Mouse (Mus musculus): ENCODE data around the gene Fads1. TPM values are rescaled to one million over a fixed set of nuclear protein-coding genes. Genes with fewer than 3 reads are reported as not detected.

The Fads1 gene
- polyA plus RNA-seq, 1 experiment from 2014 or later, result 44.5 TPM

DNA sequence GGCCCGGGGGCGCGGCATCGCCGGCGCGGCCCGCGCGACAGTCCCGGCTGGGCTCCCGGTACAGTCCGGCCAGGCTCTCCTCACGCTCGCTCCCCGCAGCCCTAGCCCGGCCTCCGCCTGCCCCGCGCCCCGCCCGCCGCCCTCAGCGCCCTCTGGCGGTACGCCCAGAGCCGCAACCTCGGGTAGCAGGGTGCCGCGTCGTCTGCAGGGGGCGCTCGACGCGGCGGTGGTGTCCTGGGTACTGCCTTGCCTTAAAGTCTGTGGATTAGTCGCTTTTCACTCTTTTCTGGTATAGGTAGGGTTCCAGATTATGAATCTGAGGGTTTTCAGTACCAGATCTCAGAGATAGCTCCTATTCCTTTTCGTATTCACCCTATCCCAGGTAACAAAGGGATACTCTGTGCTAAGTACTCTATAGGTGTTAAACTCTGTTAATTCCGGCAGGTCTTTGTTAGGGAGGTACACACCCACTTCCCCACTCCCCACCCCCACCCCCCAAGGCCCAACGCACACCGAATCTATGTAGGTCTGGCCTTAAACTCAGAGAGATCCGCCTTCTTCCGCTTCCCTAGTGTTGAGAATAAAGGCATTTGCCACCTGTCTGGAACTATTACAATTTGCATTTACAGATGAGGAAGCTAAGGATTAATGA lies 58.1 kb downstream of the Fads1 start, which contains the start of gene Myrf:
Myrf (minus strand) TSS at position 95 of the 652 bp plus-strand sequence.
- H3K27ac ChIP-seq (ENCODE audit: low read length), result no peak within 1 kb of the TSS

DNA sequence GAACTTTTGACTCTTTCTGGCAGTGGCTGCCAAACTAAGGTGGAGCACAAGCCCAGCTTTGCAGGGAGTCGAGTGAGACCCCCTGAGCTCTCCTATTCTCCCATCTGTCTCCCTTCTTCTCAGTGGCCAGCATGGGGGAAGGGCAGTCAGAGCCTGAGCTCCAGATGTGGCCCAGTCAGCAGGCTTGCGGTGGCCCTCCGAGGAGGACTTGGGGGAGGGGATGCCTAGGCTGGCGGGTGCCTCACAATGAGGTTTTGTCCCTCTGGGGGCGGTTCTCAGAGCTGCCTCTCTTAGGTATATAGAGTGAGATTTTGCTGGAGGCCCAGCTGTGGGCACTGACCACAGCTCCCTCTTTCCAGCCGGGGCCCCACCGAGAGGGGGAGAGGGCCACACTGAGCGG lies 60.2 kb downstream of the Fads1 start:
- Histone ChIP-seq H3K27ac (ENCODE audit: low read length) (no peak overlapping the region), H3K4me2 (replicated peaks; ENCODE audit: low read depth, low read length) (no peak overlapping the region), H3K4me1 (ENCODE audit: insufficient read depth, low read depth, low read length) (0 out of 2 replicates have a peak, but pooled peaks cover 5% of the 10 kb centered on the region), H3K9me3 (ENCODE audit: low read length) (no peaks in the 10 kb centered on the region), H3K36me3 (ENCODE audit: insufficient read depth, low read length) (no peaks in the 10 kb centered on the region), H3K4me3 (ENCODE audit: low read depth, low read length) (no peak overlapping the region), H3K9ac (replicated peaks; ENCODE audit: low read depth) (no peak overlapping the region), H3K27me3 (replicated peaks; ENCODE audit: insufficient read depth, low read length) (0 out of 2 replicates have a peak, but pooled peaks cover 4% of the 10 kb centered on the region)
- ATAC-seq (no peak), DNase-seq (ENCODE audit: low spot score) (no peak)
- 16% methylated on average over 8 of the region's 8 CpGs for WGBS
- TF ChIP-seq CTCF (IDR thresholded peaks at IDR 0.05) (no peak), EP300 (IDR thresholded peaks at IDR 0.05) (no peak)

More for the DNA sequence above, 58.1 kb downstream of the Fads1 start, which contains the start of gene Myrf:
- Histone ChIP-seq H3K4me2 (replicated peaks; ENCODE audit: low read depth, low read length) (peak within 1 kb of the TSS; percentile 85), H3K9ac (replicated peaks; ENCODE audit: low read depth) (peak within 1 kb of the TSS; percentile 29; the same call in 1 of the 2 replicates), H3K27me3 (replicated peaks; ENCODE audit: insufficient read depth, low read length) (0 out of 2 replicates have a peak, but pooled peaks cover 4% of the 10 kb centered on the region), H3K4me3 (ENCODE audit: low read depth, low read length) (peak within 1 kb of the TSS; percentile 40), H3K4me1 (ENCODE audit: insufficient read depth, low read depth, low read length) (no peaks in the 10 kb centered on the region), H3K9me3 (ENCODE audit: low read length) (no peaks in the 10 kb centered on the region), H3K36me3 (ENCODE audit: insufficient read depth, low read length) (no peaks in the 10 kb centered on the region)
- peak; percentile 90 for DNase-seq (ENCODE audit: low spot score)
- ATAC-seq, result peak; percentile 90
- TF ChIP-seq CTCF (IDR thresholded peaks at IDR 0.05), result peak; percentile 99
- no peak for TF ChIP-seq EP300 (IDR thresholded peaks at IDR 0.05)
- 14% methylated on average over 20 of the region's 43 CpGs for WGBS

DNA sequence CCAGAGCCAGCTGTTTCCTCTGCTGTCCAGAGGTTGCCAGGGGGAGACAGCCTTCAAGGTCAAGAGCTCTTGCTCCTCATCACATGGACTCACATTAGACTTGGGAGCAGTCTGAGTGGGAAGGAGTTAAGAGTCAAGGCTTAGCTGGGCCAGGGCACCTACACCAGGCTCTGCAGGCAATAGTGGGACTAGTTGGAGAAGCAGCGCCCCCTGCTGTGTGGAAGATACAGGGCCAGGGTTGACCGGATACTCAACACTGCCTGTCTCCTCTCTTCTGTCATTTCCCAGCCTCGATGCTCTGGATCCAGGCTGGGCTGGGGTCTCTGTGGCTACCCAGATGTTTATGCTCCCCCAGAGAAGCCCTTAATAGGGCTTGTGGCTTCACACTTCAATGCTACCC lies 61.5 kb downstream of the Fads1 start:
- ATAC-seq (0 out of 2 replicates have a peak, but pooled peaks have one; percentile 24), DNase-seq (ENCODE audit: low spot score) (peak; percentile 60)
- no peak overlapping the region for H3K27ac ChIP-seq (ENCODE audit: low read length)
- no peaks in the 10 kb centered on the region for H3K9me3 ChIP-seq (ENCODE audit: low read length)
- TF ChIP-seq CTCF (IDR thresholded peaks at IDR 0.05), result peak; percentile 77
- no peak for TF ChIP-seq EP300 (IDR thresholded peaks at IDR 0.05)
- no peak overlapping the region for H3K9ac ChIP-seq (replicated peaks; ENCODE audit: low read depth)
- H3K4me3 ChIP-seq (ENCODE audit: low read depth, low read length), result no peak overlapping the region
- H3K4me2 ChIP-seq (replicated peaks; ENCODE audit: low read depth, low read length), result no peak overlapping the region
- 0 out of 2 replicates have a peak, but pooled peaks cover 5% of the 10 kb centered on the region for H3K4me1 ChIP-seq (ENCODE audit: insufficient read depth, low read depth, low read length)
- WGBS, result 11% methylated on average over 3 of the region's 3 CpGs
- no peaks in the 10 kb centered on the region for H3K36me3 ChIP-seq (ENCODE audit: insufficient read depth, low read length)
- 0 out of 2 replicates have a peak, but pooled peaks cover 4% of the 10 kb centered on the region for H3K27me3 ChIP-seq (replicated peaks; ENCODE audit: insufficient read depth, low read length)

Small RNAs within 50 kb of the gene (microRNA-seq; reads per million reads assigned to microRNA genes)
- not detected for gene Mir6993

Other genes starting within 250 kb of the Fads1 start
- 3,752 and 3,783 TPM in 2 replicates for gene Fth1, start 202.3 kb upstream of the Fads1 start, polyA plus RNA-seq (2015; fragmentation: Nextera tagmentation; extraction: Ambion mirVana)
- 2.0 and 2.3 TPM in 2 replicates for gene Best1, start 181.3 kb upstream of the Fads1 start, polyA plus RNA-seq (2015; fragmentation: Nextera tagmentation; extraction: Ambion mirVana)
- 23.8 and 25.9 TPM in 2 replicates for gene Rab3il1, start 181.2 kb upstream of the Fads1 start, polyA plus RNA-seq (2015; fragmentation: Nextera tagmentation; extraction: Ambion mirVana)
- 79.6 and 96.1 TPM in 2 replicates for gene Fads3, start 141.3 kb upstream of the Fads1 start, polyA plus RNA-seq (2015; fragmentation: Nextera tagmentation; extraction: Ambion mirVana)
- gene Fads2, start 81.1 kb upstream of the Fads1 start, polyA plus RNA-seq (2015; fragmentation: Nextera tagmentation; extraction: Ambion mirVana), result 35.0 and 36.8 TPM in 2 replicates
- gene Tmem258, start 21.1 kb downstream of the Fads1 start, polyA plus RNA-seq (2015; fragmentation: Nextera tagmentation; extraction: Ambion mirVana), result 362 and 394 TPM in 2 replicates
- gene Fen1, start 21.3 kb downstream of the Fads1 start, polyA plus RNA-seq (2015; fragmentation: Nextera tagmentation; extraction: Ambion mirVana), result 18.0 and 18.7 TPM in 2 replicates
- 5.0 and 5.9 TPM in 2 replicates for gene Myrf, start 57.9 kb downstream of the Fads1 start, polyA plus RNA-seq (2015; fragmentation: Nextera tagmentation; extraction: Ambion mirVana)
- gene Dagla, start 122.0 kb downstream of the Fads1 start, polyA plus RNA-seq (2015; fragmentation: Nextera tagmentation; extraction: Ambion mirVana), result 1.2 and 1.4 TPM in 2 replicates
- gene Syt7, start 206.2 kb downstream of the Fads1 start, polyA plus RNA-seq (2015; fragmentation: Nextera tagmentation; extraction: Ambion mirVana), result 1.4 and 3.0 TPM in 2 replicates